Mouse (Mus musculus) testis, adult 2 months (tissue): Measurements from ENCODE around the gene Tmem254a. TPM values are rescaled to one million over a fixed set of nuclear protein-coding genes. Genes with fewer than 3 reads are reported as not detected.
"Not testable (repeated sequence)": the region's sequence is repeated elsewhere in the genome, so short reads cannot be mapped to it uniquely, and the experiment has no call there.

Source experiments
- H3K27ac ChIP-seq: fragments of 200-500 bp; 2 replicates; pipeline ENCODE4 v1.5.1; 2012; ENCODE audit warnings: low read depth, low read length; ENCODE audit not compliant: control insufficient read depth, insufficient read depth
- H3K27me3 ChIP-seq: fragments of 200-500 bp; 2 replicates; pipeline ENCODE4 v1.6.1; 2012; ENCODE audit warnings: mild to moderate bottlenecking, low read length, moderate library complexity; ENCODE audit not compliant: control insufficient read depth, insufficient read depth
- H3K36me3 ChIP-seq: fragments of 200-500 bp; 2 replicates; pipeline ENCODE4 v1.6.1; 2012; ENCODE audit warnings: mild to moderate bottlenecking, low read length; ENCODE audit not compliant: control insufficient read depth, insufficient read depth
- H3K4me1 ChIP-seq: fragments of 200-500 bp; 2 replicates; pipeline ENCODE4 v1.6.1; 2012; ENCODE audit warnings: low read length; ENCODE audit not compliant: control insufficient read depth, insufficient read depth
- H3K4me3 ChIP-seq: fragments of 200-500 bp; 2 replicates; pipeline ENCODE4 v1.5.1; 2012; ENCODE audit warnings: low read depth, mild to moderate bottlenecking, low read length, moderate library complexity, mixed read lengths; ENCODE audit not compliant: control insufficient read depth
- polyA plus RNA-seq: library from polyadenylated mRNA; depleted of rRNA; stranded (reverse); fragments of >200 nt; gene quantifications from 2 replicates; pipeline ENCODE4 v1.2.3, GENCODE M21; 2012; rRNA removed

Gene Tmem254a
- polyA plus RNA-seq, 1 experiment = 0.74 TPM

DNA sequence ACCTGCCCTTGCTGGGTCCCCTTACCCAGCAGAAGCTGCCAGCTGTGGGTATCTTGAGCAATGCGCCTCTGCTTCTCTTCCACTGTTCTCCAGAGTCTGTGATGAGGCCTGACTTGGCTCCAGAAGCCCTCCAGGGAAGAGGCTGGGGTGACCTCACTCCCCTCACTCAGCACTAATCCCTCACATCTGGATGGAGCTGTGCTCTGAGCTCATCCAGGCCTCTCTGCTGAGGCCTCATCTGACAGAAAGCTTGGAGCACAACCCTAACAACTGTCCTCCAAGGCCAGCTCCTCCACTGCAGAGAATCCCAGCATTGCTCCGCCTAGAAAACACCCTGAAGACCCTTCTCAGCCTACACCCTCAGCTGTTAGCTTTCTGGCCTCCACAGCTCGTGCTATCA lies 32.9 kb downstream of the Tmem254a start:
- not testable (repeated sequence) for H3K36me3 ChIP-seq, H3K4me1 ChIP-seq

GRCm38 (mm10) chr14:25885886-25886285 lies 41.6 kb downstream of the Tmem254a start:
- not testable (repeated sequence) for H3K4me3 ChIP-seq

More for the DNA sequence above, 32.9 kb downstream of the Tmem254a start:
- H3K27ac ChIP-seq, H3K27me3 ChIP-seq, H3K4me3 ChIP-seq: not testable (repeated sequence)

GRCm38 (mm10) chr14:25881769-25882168 lies 45.7 kb downstream of the Tmem254a start:
- not testable (repeated sequence) for H3K27ac ChIP-seq, H3K4me1 ChIP-seq, H3K4me3 ChIP-seq, H3K36me3 ChIP-seq, H3K27me3 ChIP-seq

More at GRCm38 (mm10) chr14:25885886-25886285, 41.6 kb downstream of the Tmem254a start:
- H3K27me3 ChIP-seq, H3K27ac ChIP-seq, H3K36me3 ChIP-seq, H3K4me1 ChIP-seq: not testable (repeated sequence)

DNA sequence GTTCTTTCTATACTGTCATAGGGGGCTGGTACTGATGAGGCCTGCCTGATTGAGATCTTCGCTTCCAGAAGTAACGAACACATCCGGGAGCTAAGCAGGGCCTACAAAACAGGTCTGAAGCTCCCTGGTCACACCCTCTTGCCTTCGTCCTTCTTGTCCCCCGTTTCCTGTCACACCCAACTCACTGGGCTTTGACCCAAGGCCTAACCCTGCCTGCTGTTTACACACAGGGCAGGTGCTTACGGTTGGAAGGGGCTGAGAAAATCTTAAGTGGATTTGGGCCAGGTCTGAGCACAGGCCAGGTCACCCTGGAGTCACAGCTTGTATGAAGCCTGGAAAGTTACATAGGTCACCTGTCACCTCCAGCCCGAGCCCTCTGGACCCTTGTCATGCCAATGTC lies 50.8 kb downstream of the Tmem254a start:
- H3K27ac ChIP-seq, H3K36me3 ChIP-seq, H3K4me1 ChIP-seq, H3K4me3 ChIP-seq, H3K27me3 ChIP-seq: not testable (repeated sequence)

Other genes starting within 250 kb of the Tmem254a start
- 11.6 and 12.5 TPM in 2 replicates for gene Ppif, start 233.5 kb downstream of the Tmem254a start, polyA plus RNA-seq
- 2.7 TPM in 2 replicates for gene Zcchc24, start 158.6 kb downstream of the Tmem254a start, polyA plus RNA-seq
- 55.8 and 59.2 TPM in 2 replicates for gene Anxa11, start 85.5 kb downstream of the Tmem254a start, polyA plus RNA-seq
- gene Plac9a, start 24.6 kb downstream of the Tmem254a start, polyA plus RNA-seq = 1.9 TPM in 2 replicates
- gene Cphx1, start 10.6 kb upstream of the Tmem254a start, polyA plus RNA-seq = 0.06 TPM in 1 of 2 replicates, not detected in the other
- 0.07 and 0.12 TPM in 2 replicates for gene Duxbl1, start 50.9 kb upstream of the Tmem254a start, polyA plus RNA-seq
- gene Gm9780, start 115.0 kb upstream of the Tmem254a start, polyA plus RNA-seq = 8.4 and 19.8 TPM in 2 replicates
- gene Tmem254c, start 139.7 kb upstream of the Tmem254a start, polyA plus RNA-seq = 2.1 TPM in 1 of 2 replicates, not detected in the other
- gene Cphx2, start 153.8 kb upstream of the Tmem254a start, polyA plus RNA-seq = not detected in 2 replicates
- not detected in 2 replicates for gene Cphx3, start 154.6 kb upstream of the Tmem254a start, polyA plus RNA-seq
- gene Duxbl2, start 190.7 kb upstream of the Tmem254a start, polyA plus RNA-seq = 0.04 and 0.05 TPM in 2 replicates